Mouse (Mus musculus) liver, adult (tissue): Measurements from ENCODE around the gene A430089I19Rik.
"Not testable (repeated sequence)": the region's sequence is repeated elsewhere in the genome, so short reads cannot be mapped to it uniquely, and the experiment has no call there.

ENCODE experiments used
- GATA4 ChIP-seq: IDR thresholded peaks from 2 replicates; pipeline ENCODE4 v1.6.1; 2014; ENCODE audit warnings: mild to moderate bottlenecking, low read length; ENCODE audit not compliant: insufficient replicate concordance

A430089I19Rik gene

DNA sequence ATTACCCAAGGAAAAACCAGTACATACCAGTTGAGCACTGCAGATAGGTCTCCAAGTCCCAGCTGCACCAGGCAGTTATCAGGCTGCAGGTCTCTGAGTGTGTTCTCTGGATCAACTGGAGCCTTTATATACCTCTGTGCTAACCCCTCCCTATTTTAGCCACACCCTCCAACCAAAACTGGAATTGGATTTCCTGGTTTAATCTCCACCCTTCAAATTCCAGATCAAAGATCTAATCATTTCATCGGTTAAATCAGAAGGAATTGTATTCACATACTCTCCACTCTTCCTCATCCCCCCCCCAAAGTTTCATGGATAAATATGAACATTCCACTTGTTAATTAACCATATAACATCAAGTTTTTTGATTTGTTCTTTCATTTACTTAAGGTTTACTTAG, at the start of gene A430089I19Rik:
Gene A430089I19Rik, minus strand, starts transcription at position 101 of the 400 bp plus-strand sequence.
- TF ChIP-seq GATA4 = not testable (repeated sequence)

GRCm38 (mm10) chr5:94339449-94339848, 32.9 kb upstream of the A430089I19Rik start, which contains the start of gene AA792892:
TSS of gene AA792892 (plus strand) at chr5:94339749.
- TF ChIP-seq GATA4 = not testable (repeated sequence)

DNA sequence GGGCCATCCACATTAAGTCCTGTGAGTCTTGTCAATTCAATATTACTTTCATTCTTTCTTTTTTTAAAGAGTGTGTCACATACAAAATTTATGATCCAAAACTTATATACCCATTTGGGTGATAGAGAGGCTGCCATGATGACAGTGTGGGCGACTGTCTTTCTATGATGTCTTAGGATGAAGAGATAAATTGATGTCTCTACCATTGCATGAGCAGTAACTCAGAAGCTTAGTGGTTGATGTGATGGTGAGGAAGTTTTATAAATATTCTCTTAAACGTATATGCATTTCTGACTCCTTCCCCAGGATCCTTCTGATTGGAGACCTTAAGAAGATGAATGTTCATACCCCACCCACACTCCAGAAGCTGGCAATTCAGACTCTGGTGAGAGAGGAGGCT, 7.5 kb upstream of the A430089I19Rik start, which contains the start of gene Gm6502:
Gene Gm6502, plus strand, starts transcription at position 301 of the 400 bp plus-strand sequence.
- TF ChIP-seq GATA4 = not testable (repeated sequence)
